ENCODE assay signal across 17 mouse cellular contexts in genomic region chr1:184867640-184868120, GRCm38 (mm10). TPM values are rescaled to one million over a fixed set of nuclear protein-coding genes. Genes with fewer than 3 reads are reported as not detected.
"Had no signal": no experiment of that assay in that cellular context is flagged by ENCODE, and none has a peak within 500 bp of the region (broad histone marks: within the 10 kb centered on the region; RNA-seq: fewer than 3 reads in every experiment).

No protein-coding gene starts in this region.

- H3K4me3 ChIP-seq: kidney, embryonic 15.5 days; left cerebral cortex, adult 2 months; limb, embryonic 15.5 days; lung, embryonic 15.5 days; megakaryocyte, embryonic 14.5 days; neural tube, embryonic 13.5 days had no signal

- ATAC-seq: inflammation-experienced regulatory T-cells, adult 6 months; midbrain, embryonic 16.5 days had no signal

- H3K4me2 ChIP-seq: kidney, embryonic 15.5 days; limb, embryonic 15.5 days; lung, embryonic 15.5 days; midbrain, embryonic 11.5 days; neural tube, embryonic 13.5 days had no signal

- H3K4me1 ChIP-seq: megakaryocyte, embryonic 14.5 days had no signal

- H3K9me3 ChIP-seq: kidney, embryonic 15.5 days; limb, embryonic 15.5 days; lung, embryonic 15.5 days; megakaryocyte, embryonic 14.5 days; neural tube, embryonic 13.5 days had no signal

- DNase-seq: kidney, adult 11 months; kidney, postnatal 36 days; lung, postnatal 14 days; right cerebral cortex, adult 18-20 months; right cerebral cortex, postnatal 25 days; thymus, postnatal 4 days had no signal

- H3K27me3 ChIP-seq: kidney, embryonic 15.5 days; limb, embryonic 15.5 days; lung, embryonic 15.5 days had no signal

- H3K27ac ChIP-seq: left cerebral cortex, adult 2 months; limb, embryonic 15.5 days; lung, embryonic 15.5 days; macrophage; neural tube, embryonic 13.5 days had no signal

- H3K9ac ChIP-seq: kidney, embryonic 15.5 days; limb, embryonic 15.5 days; lung, embryonic 15.5 days; neural tube, embryonic 13.5 days had no signal

- H3K36me3 ChIP-seq: kidney, embryonic 15.5 days; limb, embryonic 15.5 days; lung, embryonic 15.5 days; neural tube, embryonic 13.5 days had no signal

RNA-seq across cellular contexts. Expression of gene C130074G19Rik, which starts 15.3 kb away (rescaled TPM):
- polyA plus RNA-seq: inflammation-experienced regulatory T-cells, adult 6 months; macrophage had no signal

RNA-seq across cellular contexts. Expression of gene Marc1, which starts 56.6 kb away (rescaled TPM):
- polyA plus RNA-seq: inflammation-experienced regulatory T-cells, adult 6 months; limb, embryonic 11.5 days; macrophage; midbrain, embryonic 11.5 days; neural tube, embryonic 13.5 days had no signal
